Mouse (Mus musculus) erythroblast, embryonic 14.5 days (primary cell): ENCODE results near the gene Gcnt7.

Experiments used
- GATA1 ChIP-seq: IDR thresholded peaks from 2 replicates; pipeline ENCODE4 v1.6.1; 2012; ENCODE audit warnings: low read length, inconsistent platforms, mixed read lengths
- TAL1 ChIP-seq: IDR thresholded peaks from 3 replicates; pipeline ENCODE4 v1.6.1; 2012; ENCODE audit warnings: low read length, inconsistent platforms, mixed read lengths

DNA sequence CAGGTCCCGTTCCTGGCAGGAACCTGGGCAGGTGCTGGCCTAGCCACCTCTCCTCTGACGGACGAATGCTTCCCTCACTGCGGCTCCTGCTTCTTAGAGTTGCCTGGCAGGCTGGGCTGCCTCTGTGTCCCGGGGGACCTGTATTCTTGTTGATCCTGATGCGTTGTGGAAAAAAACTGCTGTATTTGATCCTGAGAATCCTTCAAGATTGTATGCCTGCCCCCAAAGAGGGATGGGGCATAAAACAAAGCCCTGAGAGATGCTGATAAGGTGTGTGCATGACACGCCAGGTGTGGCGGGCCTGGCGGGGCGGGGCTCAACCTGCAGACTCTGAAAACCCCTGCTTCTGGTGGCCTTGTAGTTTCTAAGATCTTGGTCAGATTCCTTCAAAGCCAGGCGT is at the start of gene Gcnt7:
- TF ChIP-seq GATA1, result no peak
- TF ChIP-seq TAL1, result no peak
